13 mouse cellular contexts compared by ENCODE assay signal in genomic region chr11:65061437-65061836, GRCm38 (mm10).
DNase-seq lines count a peak whose midpoint lies in the region; ATAC-seq and TF ChIP-seq lines count a peak whose summit lies in the region.
"Had no signal": no experiment of that assay in that cellular context is flagged by ENCODE, and none has a peak within 500 bp of the region (broad histone marks: within the 10 kb centered on the region; RNA-seq: fewer than 3 reads in every experiment).

No protein-coding gene starts in this region.

- H3K36me3 ChIP-seq in heart, postnatal 0 days (replicated peaks; ENCODE audit: control insufficient read depth, insufficient read depth, low read length) = no peaks in the 10 kb centered on the region; the same call in 1 of the 2 replicates
- H3K36me3 ChIP-seq in lung, embryonic 14.5 days (ENCODE audit: insufficient read depth) = no peaks in the 10 kb centered on the region
- H3K36me3 ChIP-seq: embryonic facial prominence, embryonic 12.5 days; forebrain, embryonic 12.5 days; limb, embryonic 12.5 days had no signal

- intact Hi-C loops in heart, postnatal 10 days (cut with DNase I) = no loop called here

- DNase-seq in heart, postnatal 0 days (ENCODE audit: low spot score) = no peak
- DNase-seq in heart, postnatal 10 days = no peak
- peak; percentile 21 for DNase-seq in lung, embryonic 14.5 days
- no peak for DNase-seq in lung, postnatal 14 days
- DNase-seq in ES-CJ7 (ENCODE audit: low read depth, low spot score) = peak; percentile 17
- DNase-seq in brain, embryonic 14.5 days (ENCODE audit: low read depth) = no peak
- no peak for DNase-seq in urinary bladder, adult 2 months (ENCODE audit: low spot score)

- no peak overlapping the region for H3K27ac ChIP-seq in heart, postnatal 0 days (ENCODE audit: low read depth)
- no peak overlapping the region for H3K27ac ChIP-seq in lung, embryonic 14.5 days (ENCODE audit: low read depth)
- H3K27ac ChIP-seq: embryonic facial prominence, embryonic 12.5 days; forebrain, embryonic 12.5 days; limb, embryonic 12.5 days; macrophage had no signal

- H3K4me2 ChIP-seq in heart, postnatal 0 days (ENCODE audit: low read depth, low read length) = no peak overlapping the region
- H3K4me2 ChIP-seq in lung, embryonic 14.5 days = no peak overlapping the region
- H3K4me2 ChIP-seq: embryonic facial prominence, embryonic 12.5 days; forebrain, embryonic 12.5 days; heart, embryonic 12.5 days; limb, embryonic 12.5 days had no signal

- H3K27me3 ChIP-seq in heart, postnatal 0 days (ENCODE audit: control insufficient read depth, insufficient read depth, low read length) = no peaks in the 10 kb centered on the region
- H3K27me3 ChIP-seq in lung, embryonic 14.5 days (ENCODE audit: insufficient read depth, low read length) = no peaks in the 10 kb centered on the region
- H3K27me3 ChIP-seq: embryonic facial prominence, embryonic 12.5 days; forebrain, embryonic 12.5 days; heart, embryonic 12.5 days; limb, embryonic 12.5 days had no signal

- no peak for TF ChIP-seq POLR2A in brain, embryonic 14.5 days (IDR thresholded peaks at IDR 0.05; ENCODE audit: borderline replicate concordance, extremely low read depth, insufficient read depth, insufficient read length, poor library complexity, severe bottlenecking)

- no peak overlapping the region for H3K9ac ChIP-seq in heart, postnatal 0 days (replicated peaks; ENCODE audit: low read depth, low read length)
- no peak overlapping the region for H3K9ac ChIP-seq in lung, embryonic 14.5 days
- H3K9ac ChIP-seq: embryonic facial prominence, embryonic 12.5 days; forebrain, embryonic 12.5 days; heart, embryonic 12.5 days; limb, embryonic 12.5 days had no signal

- H3K9me3 ChIP-seq in heart, postnatal 0 days (replicated peaks; ENCODE audit: control insufficient read depth, low read length) = no peaks in the 10 kb centered on the region
- no peaks in the 10 kb centered on the region for H3K9me3 ChIP-seq in lung, embryonic 14.5 days (ENCODE audit: low read depth, low read length)
- H3K9me3 ChIP-seq: embryonic facial prominence, embryonic 12.5 days; forebrain, embryonic 12.5 days; heart, embryonic 12.5 days; limb, embryonic 12.5 days had no signal

- no peak overlapping the region for H3K4me3 ChIP-seq in heart, postnatal 0 days (ENCODE audit: low read depth, low read length)
- H3K4me3 ChIP-seq in lung, embryonic 14.5 days (ENCODE audit: low read depth, low read length) = no peak overlapping the region
- H3K4me3 ChIP-seq: embryonic facial prominence, embryonic 12.5 days; forebrain, embryonic 12.5 days; heart, embryonic 12.5 days; limb, embryonic 12.5 days; myocyte had no signal

- peak; percentile 35 for TF ChIP-seq CTCF in heart, postnatal 0 days (IDR thresholded peaks at IDR 0.05; ENCODE audit: low read depth)
- TF ChIP-seq CTCF in lung, embryonic 14.5 days (IDR thresholded peaks at IDR 0.05; ENCODE audit: low read depth) = peak; percentile 25; the same call in 1 of the 2 replicates
- TF ChIP-seq CTCF in brain, embryonic 14.5 days (IDR thresholded peaks at IDR 0.05; ENCODE audit: borderline replicate concordance, extremely low read depth, insufficient read depth, insufficient read length) = peak; percentile 9; the same call in 1 of the 2 replicates

- no peak for TF ChIP-seq EP300 in heart, postnatal 0 days (IDR thresholded peaks at IDR 0.05; ENCODE audit: low read depth)

- H3K4me1 ChIP-seq in heart, postnatal 0 days (ENCODE audit: control insufficient read depth, insufficient read depth) = peaks cover 8% of the 10 kb centered on the region
- no peaks in the 10 kb centered on the region for H3K4me1 ChIP-seq in lung, embryonic 14.5 days (ENCODE audit: insufficient read depth)

- 62% methylated on average over 3 of the region's 3 CpGs for WGBS in heart, postnatal 0 days
- 59% methylated on average over 3 of the region's 3 CpGs for WGBS in lung, embryonic 14.5 days

- ATAC-seq in heart, postnatal 0 days (ENCODE audit: insufficient read depth, low read depth) = no peak
- no peak for ATAC-seq in lung, embryonic 14.5 days (ENCODE audit: insufficient read depth)

Comparison
In these comparisons a context has a peak if more than half of its experiments do, and no peak if none do; other contexts are left out.
1. DNase-seq: peak in lung, embryonic 14.5 days (single experiment) and ES-CJ7 (single experiment); none in heart, postnatal 0 days (single experiment), heart, postnatal 10 days (0 of 2), lung, postnatal 14 days (single experiment), brain, embryonic 14.5 days (single experiment) and urinary bladder, adult 2 months (single experiment).
2. Peak in every context shown above with its lines, with median percentiles within 50 percentile points of each other: CTCF ChIP-seq.